Mouse (Mus musculus): Measurements from ENCODE around the gene Pex11b. TPM values are rescaled to one million over a fixed set of nuclear protein-coding genes. Genes with fewer than 3 reads are reported as not detected.
A peak's percentile ranks its signal among the peaks of the same experiment; 100 is the strongest.

The Pex11b gene
- polyA plus RNA-seq, 1 experiment from 2014 or later, result 58.7 TPM

DNA sequence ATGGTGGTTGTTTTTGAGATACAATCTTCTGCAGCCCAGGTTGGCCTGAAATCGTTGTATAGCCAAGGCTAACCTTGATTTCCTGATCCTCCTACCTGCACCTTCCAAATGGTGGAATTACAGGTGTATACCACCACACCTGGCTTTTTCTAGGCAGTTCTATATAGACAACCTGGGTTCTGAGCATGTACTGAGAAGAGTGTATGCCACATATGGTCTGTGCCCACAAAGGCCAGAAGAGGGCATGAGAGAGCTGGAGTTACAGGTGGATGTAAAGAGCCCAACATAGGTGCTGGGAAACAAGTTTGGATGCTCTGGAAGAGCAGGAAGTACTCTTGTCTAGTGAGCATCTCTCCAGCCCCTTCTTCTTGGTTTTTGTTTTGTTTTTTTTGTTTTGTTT lies 32.1 kb downstream of the Pex11b start:
- no peaks in the 10 kb centered on the region for H3K36me3 ChIP-seq (replicated peaks)
- WGBS, result 30% methylated on average over 1 of the region's 1 CpGs
- no peak for ATAC-seq (replicated peaks)
- no peaks in the 10 kb centered on the region for H3K9me3 ChIP-seq
- H3K27ac ChIP-seq, result no peak overlapping the region
- peaks cover 2% of the 10 kb centered on the region; the same call in 1 of the 2 replicates for H3K27me3 ChIP-seq (replicated peaks)
- H3K4me3 ChIP-seq, result no peak overlapping the region
- H3K9ac ChIP-seq, result no peak overlapping the region
- H3K4me1 ChIP-seq, result peaks cover 20% of the 10 kb centered on the region
- no peak overlapping the region for H3K4me2 ChIP-seq

DNA sequence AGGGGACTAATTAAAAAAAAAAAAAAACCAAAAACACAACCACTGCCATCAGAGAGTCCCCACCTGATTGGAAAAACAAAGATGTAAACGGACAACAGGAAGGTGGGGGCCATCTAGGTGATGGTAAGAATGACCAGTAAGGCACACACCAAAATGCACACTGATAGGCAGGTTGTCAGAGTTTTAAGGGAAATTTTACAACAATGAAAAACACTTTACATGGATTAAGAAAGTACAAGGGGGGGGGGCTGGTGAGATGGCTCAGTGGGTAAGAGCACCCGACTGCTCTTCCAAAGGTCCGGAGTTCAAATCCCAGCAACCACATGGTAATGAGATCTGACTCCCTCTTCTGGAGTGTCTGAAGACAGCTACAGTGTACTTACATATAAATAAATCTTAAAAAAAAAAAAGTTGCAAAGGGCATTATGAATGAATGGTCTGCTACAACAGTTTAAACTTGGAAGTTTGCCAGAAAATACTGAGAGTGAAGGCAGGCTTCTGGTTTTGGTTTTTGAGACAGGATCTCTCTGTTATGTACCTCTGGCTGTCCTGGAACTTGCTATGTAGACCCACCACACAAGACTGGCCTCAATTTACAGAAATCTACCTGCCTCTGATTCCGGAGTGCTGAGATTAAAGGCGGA lies 33.4 kb downstream of the Pex11b start:
- H3K36me3 ChIP-seq (replicated peaks), result no peaks in the 10 kb centered on the region
- H3K9ac ChIP-seq, result no peak overlapping the region
- H3K4me2 ChIP-seq, result no peak overlapping the region
- no peaks in the 10 kb centered on the region for H3K9me3 ChIP-seq
- WGBS, result 94% methylated on average over 5 of the region's 5 CpGs
- peaks cover 11% of the 10 kb centered on the region; the same call in 1 of the 2 replicates for H3K4me1 ChIP-seq
- H3K4me3 ChIP-seq, result no peak overlapping the region
- ATAC-seq (replicated peaks), result no peak
- no peak overlapping the region for H3K27ac ChIP-seq
- H3K27me3 ChIP-seq (replicated peaks), result peaks cover 2% of the 10 kb centered on the region; the same call in 1 of the 2 replicates

DNA sequence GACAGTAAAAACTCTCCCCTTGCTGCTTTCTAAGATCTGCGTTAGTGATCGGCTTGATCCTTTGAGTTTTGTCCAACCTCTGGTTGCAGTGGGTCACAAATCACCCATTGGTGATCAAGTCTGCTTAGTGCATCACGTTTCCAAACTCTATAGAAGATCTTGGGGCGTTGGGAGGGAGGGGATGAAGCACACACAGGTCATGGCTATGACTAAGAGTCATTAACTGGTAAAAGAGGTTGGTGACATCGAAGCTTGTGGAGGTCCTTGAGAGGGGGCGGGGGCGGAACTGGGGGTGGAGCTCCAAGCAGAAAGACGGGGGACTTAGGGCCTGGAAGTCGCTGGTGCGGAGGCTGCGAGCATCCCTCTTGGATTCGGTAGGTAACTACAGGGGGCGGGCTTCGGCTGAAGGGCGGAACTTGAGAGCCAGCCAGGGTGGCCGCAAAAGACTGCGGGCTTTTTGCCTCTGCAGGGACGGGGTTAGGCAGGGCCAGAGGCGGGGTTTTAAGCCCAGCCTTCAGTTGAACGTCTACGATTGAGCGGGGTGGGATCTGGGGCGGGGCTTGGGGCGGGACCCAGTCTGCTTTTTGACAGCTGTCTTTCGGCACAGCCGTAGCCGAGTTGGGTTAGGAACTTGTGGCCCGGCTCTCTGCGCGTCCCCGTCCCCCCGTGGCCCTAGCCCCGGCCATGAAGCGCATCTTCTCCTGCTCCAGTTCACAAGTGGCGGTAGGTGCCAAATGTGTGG lies 34.7 kb downstream of the Pex11b start, which contains the start of gene Ankrd35:
Gene Ankrd35, plus strand, starts transcription at position 405 of the 742 bp plus-strand sequence.
- no peaks in the 10 kb centered on the region for H3K9me3 ChIP-seq
- peak; percentile 94 for ATAC-seq (replicated peaks)
- WGBS, result 5% methylated on average over 35 of the region's 35 CpGs

DNA sequence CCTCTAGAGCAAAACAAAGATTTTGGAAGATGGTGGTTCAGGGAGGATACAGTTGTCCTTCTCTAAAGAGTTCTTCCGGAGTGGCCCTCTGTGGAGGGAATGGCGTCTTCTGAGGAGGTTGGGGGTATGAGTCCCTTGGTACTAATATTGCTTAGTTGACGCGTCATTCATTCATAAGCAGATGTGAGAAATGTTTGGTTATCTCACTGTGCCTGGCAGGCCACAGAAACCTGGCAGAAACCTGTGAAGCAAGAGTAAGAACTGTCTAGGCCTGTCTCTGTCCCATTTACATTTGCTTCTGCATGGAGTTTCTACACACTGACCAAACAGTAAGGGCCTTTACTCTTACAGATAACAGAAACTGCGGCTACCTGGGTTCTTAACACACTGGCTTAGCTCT lies 36.3 kb downstream of the Pex11b start:
- H3K4me2 ChIP-seq, result no peak overlapping the region
- WGBS, result 93% methylated on average over 5 of the region's 5 CpGs
- no peak overlapping the region for H3K9ac ChIP-seq
- H3K4me3 ChIP-seq, result no peak overlapping the region
- no peak for ATAC-seq (replicated peaks)
- H3K27ac ChIP-seq, result no peak overlapping the region
- H3K36me3 ChIP-seq (replicated peaks), result no peaks in the 10 kb centered on the region
- H3K9me3 ChIP-seq, result no peaks in the 10 kb centered on the region
- H3K27me3 ChIP-seq (replicated peaks), result peaks cover 2% of the 10 kb centered on the region; the same call in 1 of the 2 replicates
- peaks cover 5% of the 10 kb centered on the region; the same call in 1 of the 2 replicates for H3K4me1 ChIP-seq

More for the DNA sequence above, 34.7 kb downstream of the Pex11b start, which contains the start of gene Ankrd35:
- Histone ChIP-seq H3K9ac (peak within 1 kb of the TSS; percentile 34), H3K4me3 (peak within 1 kb of the TSS; percentile 47), H3K36me3 (replicated peaks) (no peaks in the 10 kb centered on the region), H3K4me1 (peaks cover 5% of the 10 kb centered on the region; the same call in 1 of the 2 replicates), H3K27ac (no peak within 1 kb of the TSS), H3K27me3 (replicated peaks) (peaks cover 2% of the 10 kb centered on the region; the same call in 1 of the 2 replicates), H3K4me2 (peak within 1 kb of the TSS; percentile 58)

DNA sequence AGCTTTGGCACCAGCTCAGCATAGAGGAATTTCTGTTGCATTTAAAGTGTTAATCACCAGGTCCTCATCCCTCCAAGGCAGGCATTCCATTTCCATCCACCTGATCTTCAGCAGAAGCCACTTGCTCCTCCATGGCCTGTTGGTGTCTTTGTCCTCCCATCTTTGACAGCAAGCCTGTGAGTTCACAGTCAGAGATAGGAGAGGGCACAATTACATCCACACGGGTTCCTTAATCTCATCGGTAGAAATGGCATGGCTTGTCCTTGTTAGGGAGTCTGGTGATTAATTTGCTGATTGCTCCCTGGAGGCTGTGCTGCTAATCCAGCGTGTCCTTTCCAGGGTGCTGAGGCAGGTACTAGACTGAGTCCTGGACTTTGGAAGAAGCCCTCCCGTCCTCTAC lies 38.3 kb downstream of the Pex11b start:
- Histone ChIP-seq H3K9ac (no peak overlapping the region), H3K4me2 (no peak overlapping the region), H3K4me1 (peaks cover 5% of the 10 kb centered on the region; the same call in 1 of the 2 replicates), H3K9me3 (no peaks in the 10 kb centered on the region), H3K4me3 (no peak overlapping the region), H3K27me3 (replicated peaks) (peaks cover 2% of the 10 kb centered on the region; the same call in 1 of the 2 replicates), H3K27ac (no peak overlapping the region), H3K36me3 (replicated peaks) (no peaks in the 10 kb centered on the region)
- no peak for ATAC-seq (replicated peaks)
- 71% methylated on average over 4 of the region's 4 CpGs for WGBS

DNA sequence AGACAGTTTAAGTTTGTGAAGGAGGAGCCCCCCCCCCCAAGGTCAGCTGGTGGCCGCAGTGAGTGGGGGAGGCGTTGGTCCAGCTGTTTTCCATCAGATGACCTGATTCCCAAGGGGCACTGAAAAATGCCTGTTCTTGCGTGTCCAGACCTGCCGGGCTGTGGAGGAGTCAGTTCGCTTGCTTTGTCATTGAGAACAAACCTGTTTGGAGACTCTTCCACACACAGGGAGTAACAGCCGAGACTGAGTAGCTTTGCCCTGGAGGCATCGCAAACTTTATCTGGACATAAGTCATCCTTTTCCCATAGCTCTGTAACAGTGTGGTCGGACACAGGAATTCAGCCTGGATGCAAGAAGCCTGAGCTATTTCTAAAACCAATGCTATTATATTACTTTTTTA lies 39.3 kb downstream of the Pex11b start:
- WGBS, result 73% methylated on average over 8 of the region's 8 CpGs
- H3K27me3 ChIP-seq (replicated peaks), result peaks cover 2% of the 10 kb centered on the region; the same call in 1 of the 2 replicates
- ATAC-seq (replicated peaks), result no peak
- no peaks in the 10 kb centered on the region for H3K36me3 ChIP-seq (replicated peaks)
- H3K4me3 ChIP-seq, result no peak overlapping the region
- H3K9ac ChIP-seq, result no peak overlapping the region
- no peak overlapping the region for H3K4me2 ChIP-seq
- peaks cover 5% of the 10 kb centered on the region; the same call in 1 of the 2 replicates for H3K4me1 ChIP-seq
- no peaks in the 10 kb centered on the region for H3K9me3 ChIP-seq
- no peak overlapping the region for H3K27ac ChIP-seq

DNA sequence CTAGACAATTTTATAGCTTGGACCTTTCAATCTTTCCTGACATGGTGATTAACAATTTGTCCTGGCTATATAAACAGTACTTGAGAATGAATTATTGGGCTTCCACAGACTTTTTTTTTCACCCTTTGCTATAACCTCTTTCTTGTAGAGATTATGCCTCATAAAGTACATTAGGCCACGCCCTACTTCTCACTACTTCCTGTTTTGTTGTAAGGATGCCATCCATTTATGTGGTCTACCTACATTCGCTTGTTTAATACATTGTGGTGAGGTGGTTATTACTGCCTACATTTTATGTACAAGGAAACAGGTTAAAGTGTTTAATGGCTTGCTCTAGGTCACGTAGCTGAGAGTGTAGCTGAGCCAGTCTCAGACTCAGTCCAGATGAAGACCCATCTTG lies 40.0 kb downstream of the Pex11b start:
- Histone ChIP-seq H3K4me1 (peaks cover 9% of the 10 kb centered on the region; the same call in 1 of the 2 replicates), H3K4me2 (no peak overlapping the region), H3K4me3 (no peak overlapping the region), H3K9me3 (no peaks in the 10 kb centered on the region), H3K9ac (no peak overlapping the region), H3K27ac (no peak overlapping the region), H3K27me3 (replicated peaks) (peaks cover 2% of the 10 kb centered on the region; the same call in 1 of the 2 replicates), H3K36me3 (replicated peaks) (no peaks in the 10 kb centered on the region)
- 89% methylated on average over 3 of the region's 3 CpGs for WGBS
- ATAC-seq (replicated peaks), result no peak

DNA sequence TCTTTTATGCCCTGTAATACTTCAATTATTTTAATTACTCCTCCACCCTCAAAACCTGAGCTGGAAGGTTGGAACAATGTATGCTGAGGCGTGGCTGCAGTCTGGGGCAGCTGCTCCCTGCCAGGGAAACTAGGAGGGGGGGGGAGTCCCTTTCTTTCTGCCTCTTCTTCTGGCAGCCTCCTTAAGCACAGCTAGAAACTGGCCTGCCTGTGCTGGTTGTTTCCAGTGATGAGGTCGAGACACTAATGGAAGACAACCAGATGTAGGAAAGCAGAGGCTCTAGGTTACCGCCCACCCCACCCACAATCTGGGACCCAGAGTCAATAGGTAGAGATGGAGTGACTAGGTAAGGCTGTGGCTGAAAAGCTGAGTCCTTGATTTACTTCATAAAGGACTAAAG lies 40.5 kb downstream of the Pex11b start:
- 39% methylated on average over 3 of the region's 3 CpGs for WGBS
- H3K27ac ChIP-seq, result no peak overlapping the region
- H3K4me1 ChIP-seq, result 0 out of 2 replicates have a peak, but pooled peaks cover 10% of the 10 kb centered on the region

DNA sequence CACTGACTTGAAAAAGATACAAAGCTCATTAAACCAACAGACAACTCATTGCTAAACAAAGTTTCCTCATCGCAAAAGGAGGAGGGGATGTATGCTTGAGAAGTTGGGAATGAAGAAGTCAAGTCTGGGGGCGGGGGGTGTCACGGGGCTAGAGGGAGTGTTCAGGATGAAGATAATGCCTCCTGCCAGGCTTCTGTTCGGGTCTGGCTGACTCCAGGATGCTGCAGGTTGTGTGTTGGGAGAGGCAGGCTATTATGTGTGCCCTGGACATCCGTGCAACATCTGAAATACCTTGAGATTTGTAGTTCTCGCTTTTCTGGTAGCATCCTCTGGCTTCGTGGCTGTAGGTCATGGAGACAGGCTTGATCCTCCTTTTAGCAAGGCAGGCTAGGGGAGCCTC lies 43.3 kb downstream of the Pex11b start:
- H3K4me3 ChIP-seq, result no peak overlapping the region
- H3K27me3 ChIP-seq (replicated peaks), result no peaks in the 10 kb centered on the region
- H3K9ac ChIP-seq, result no peak overlapping the region
- no peak overlapping the region for H3K27ac ChIP-seq
- H3K9me3 ChIP-seq, result no peaks in the 10 kb centered on the region
- H3K4me2 ChIP-seq, result no peak overlapping the region
- ATAC-seq (replicated peaks), result no peak
- 58% methylated on average over 7 of the region's 7 CpGs for WGBS
- H3K36me3 ChIP-seq (replicated peaks), result no peaks in the 10 kb centered on the region
- H3K4me1 ChIP-seq, result 0 out of 2 replicates have a peak, but pooled peaks cover 10% of the 10 kb centered on the region

More for the DNA sequence above, 40.5 kb downstream of the Pex11b start:
- H3K9ac ChIP-seq, result no peak overlapping the region
- no peak overlapping the region for H3K4me2 ChIP-seq
- H3K4me3 ChIP-seq, result no peak overlapping the region
- ATAC-seq (replicated peaks), result no peak
- no peaks in the 10 kb centered on the region for H3K36me3 ChIP-seq (replicated peaks)
- H3K9me3 ChIP-seq, result no peaks in the 10 kb centered on the region
- H3K27me3 ChIP-seq (replicated peaks), result peaks cover 2% of the 10 kb centered on the region; the same call in 1 of the 2 replicates

DNA sequence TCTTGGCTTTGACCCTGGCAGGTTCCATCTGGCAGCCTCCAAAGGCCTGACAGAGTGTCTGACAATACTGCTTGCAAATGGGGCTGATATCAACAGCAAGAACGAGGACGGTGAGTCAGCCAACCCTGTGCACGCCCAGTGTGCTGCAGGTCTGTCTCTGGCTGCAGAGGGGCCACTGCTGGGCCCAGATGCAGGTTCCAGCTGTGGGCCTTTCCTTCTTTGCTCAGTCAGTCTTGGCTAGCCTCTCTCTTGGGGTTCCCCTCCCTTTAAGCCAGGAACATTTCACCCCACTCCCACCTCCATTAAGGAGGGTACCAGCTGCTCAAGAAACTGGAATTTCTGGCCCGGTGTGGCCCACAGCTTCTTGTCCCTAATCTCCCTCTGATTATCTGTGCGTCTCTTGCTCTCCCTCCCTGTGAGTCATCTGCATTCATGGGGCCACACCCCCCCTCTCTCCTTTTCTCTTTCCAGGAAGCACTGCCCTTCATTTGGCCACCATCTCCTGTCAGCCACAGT lies 44.0 kb downstream of the Pex11b start:
- Histone ChIP-seq H3K4me3 (no peak overlapping the region), H3K9ac (no peak overlapping the region), H3K4me2 (no peak overlapping the region), H3K4me1 (0 out of 2 replicates have a peak, but pooled peaks cover 10% of the 10 kb centered on the region), H3K9me3 (no peaks in the 10 kb centered on the region), H3K27me3 (replicated peaks) (no peaks in the 10 kb centered on the region), H3K27ac (no peak overlapping the region), H3K36me3 (replicated peaks) (no peaks in the 10 kb centered on the region)
- 19% methylated on average over 5 of the region's 5 CpGs for WGBS
- no peak for ATAC-seq (replicated peaks)

DNA sequence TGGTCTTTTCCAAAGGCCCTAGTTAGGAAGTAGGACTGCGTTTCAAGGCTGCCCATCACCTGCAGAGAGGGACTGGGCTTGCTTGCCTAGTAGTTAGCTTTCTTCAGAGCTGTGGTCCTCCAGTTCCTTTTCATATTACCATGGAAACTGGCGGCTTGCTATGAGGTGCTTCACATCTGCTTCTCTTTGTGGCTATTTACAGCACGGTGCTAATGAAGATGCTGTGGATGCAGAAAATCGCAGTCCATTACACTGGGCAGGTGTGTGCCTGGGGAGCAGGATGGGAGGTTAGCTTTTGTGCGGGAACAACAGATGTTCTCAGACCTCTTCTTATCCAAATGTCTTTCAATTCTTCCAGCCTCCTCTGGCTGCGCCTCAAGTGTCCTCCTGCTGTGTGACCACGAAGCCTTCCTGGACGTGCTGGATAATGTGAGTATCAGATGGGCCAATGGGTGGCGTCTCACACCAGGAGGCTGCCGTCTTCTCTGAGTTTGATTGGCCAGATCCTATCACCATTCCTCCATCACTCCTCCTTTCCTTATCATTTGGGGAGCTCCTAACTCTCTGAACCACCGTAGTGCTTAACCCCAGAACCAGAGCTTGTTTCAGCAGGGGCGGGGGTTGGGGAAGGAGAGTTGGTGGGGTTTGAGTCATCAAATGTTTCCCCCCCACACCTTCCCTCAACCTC lies 45.2 kb downstream of the Pex11b start:
- 17% methylated on average over 12 of the region's 12 CpGs for WGBS
- ATAC-seq (replicated peaks), result peak; percentile 63
- H3K36me3 ChIP-seq (replicated peaks), result no peaks in the 10 kb centered on the region
- H3K9me3 ChIP-seq, result no peaks in the 10 kb centered on the region
- no peaks in the 10 kb centered on the region for H3K27me3 ChIP-seq (replicated peaks)
- H3K9ac ChIP-seq, result no peak overlapping the region
- H3K4me2 ChIP-seq, result 0 out of 2 replicates have a peak overlapping the region, but pooled peaks have one; percentile 1
- H3K27ac ChIP-seq, result no peak overlapping the region
- H3K4me3 ChIP-seq, result no peak overlapping the region
- H3K4me1 ChIP-seq, result 0 out of 2 replicates have a peak, but pooled peaks cover 10% of the 10 kb centered on the region

DNA sequence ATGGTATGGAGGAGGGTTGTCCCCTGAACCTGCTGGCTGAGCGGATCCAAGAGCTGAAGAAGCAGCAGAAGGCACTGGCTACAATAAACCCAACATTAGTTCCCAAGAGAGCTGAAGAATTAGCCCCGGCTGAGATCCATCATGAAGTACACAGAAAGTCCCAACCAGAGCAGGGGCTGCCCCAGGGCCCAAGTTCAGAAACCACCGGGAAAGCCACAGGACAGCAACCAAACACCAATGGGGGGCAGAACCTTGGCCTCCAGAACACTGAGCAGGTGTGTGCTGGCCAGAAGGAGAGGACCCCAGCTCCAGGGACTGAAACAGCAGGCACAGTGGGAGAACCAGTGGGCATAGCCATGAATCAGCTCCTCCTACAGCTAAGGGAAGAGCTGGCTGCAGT lies 48.3 kb downstream of the Pex11b start:
- WGBS, result 86% methylated on average over 3 of the region's 3 CpGs
- no peaks in the 10 kb centered on the region for H3K36me3 ChIP-seq (replicated peaks)
- H3K4me1 ChIP-seq, result 0 out of 2 replicates have a peak, but pooled peaks cover 10% of the 10 kb centered on the region
- H3K9me3 ChIP-seq, result no peaks in the 10 kb centered on the region
- no peaks in the 10 kb centered on the region for H3K27me3 ChIP-seq (replicated peaks)
- H3K27ac ChIP-seq, result no peak overlapping the region
- no peak overlapping the region for H3K4me2 ChIP-seq
- no peak overlapping the region for H3K9ac ChIP-seq
- no peak for ATAC-seq (replicated peaks)
- no peak overlapping the region for H3K4me3 ChIP-seq
